Mouse (Mus musculus): ENCODE results near the gene Ppp1r37.

The Ppp1r37 gene

GRCm38 (mm10) chr7:19503481-19504068 lies 59.3 kb downstream of the Ppp1r37 start:
- DNase-seq (ENCODE audit: low spot score), result no peak

GRCm38 (mm10) chr7:19501658-19502057 lies 61.2 kb downstream of the Ppp1r37 start:
- no peak for DNase-seq (ENCODE audit: low spot score)

GRCm38 (mm10) chr7:19500420-19501363 lies 62.2 kb downstream of the Ppp1r37 start:
- DNase-seq (ENCODE audit: low spot score), result no peak

- no peak for DNase-seq (ENCODE audit: low spot score)
Observed at GRCm38 (mm10) chr7:19498326-19498725, 64.5 kb downstream of the Ppp1r37 start.

- no peak for DNase-seq (ENCODE audit: low spot score)
Observed at GRCm38 (mm10) chr7:19496214-19496555, 66.7 kb downstream of the Ppp1r37 start.

GRCm38 (mm10) chr7:19495521-19496213 lies 67.2 kb downstream of the Ppp1r37 start:
- DNase-seq (ENCODE audit: low spot score), result no peak

- DNase-seq (ENCODE audit: low spot score), result no peak
Observed at GRCm38 (mm10) chr7:19494751-19495474, 68.0 kb downstream of the Ppp1r37 start.

- no peak for DNase-seq (ENCODE audit: low spot score)
Observed at GRCm38 (mm10) chr7:19491731-19492130, 71.1 kb downstream of the Ppp1r37 start.

- DNase-seq (ENCODE audit: low spot score), result no peak
Observed at GRCm38 (mm10) chr7:19489525-19489924, 73.4 kb downstream of the Ppp1r37 start.

GRCm38 (mm10) chr7:19486549-19486948 lies 76.3 kb downstream of the Ppp1r37 start:
- no peak for DNase-seq (ENCODE audit: low spot score)

GRCm38 (mm10) chr7:19485488-19485887 lies 77.4 kb downstream of the Ppp1r37 start:
- no peak for DNase-seq (ENCODE audit: low spot score)

GRCm38 (mm10) chr7:19483281-19483680 lies 79.6 kb downstream of the Ppp1r37 start:
- no peak for DNase-seq (ENCODE audit: low spot score)
